Mouse (Mus musculus): ENCODE measurements at regions not wholly inside any gene's neighbourhood (a gene's known extent, or its start where the extent isn't known, plus 50 kb on each side); places are given as distances from the start of the nearest gene placed in this dataset.

DNA sequence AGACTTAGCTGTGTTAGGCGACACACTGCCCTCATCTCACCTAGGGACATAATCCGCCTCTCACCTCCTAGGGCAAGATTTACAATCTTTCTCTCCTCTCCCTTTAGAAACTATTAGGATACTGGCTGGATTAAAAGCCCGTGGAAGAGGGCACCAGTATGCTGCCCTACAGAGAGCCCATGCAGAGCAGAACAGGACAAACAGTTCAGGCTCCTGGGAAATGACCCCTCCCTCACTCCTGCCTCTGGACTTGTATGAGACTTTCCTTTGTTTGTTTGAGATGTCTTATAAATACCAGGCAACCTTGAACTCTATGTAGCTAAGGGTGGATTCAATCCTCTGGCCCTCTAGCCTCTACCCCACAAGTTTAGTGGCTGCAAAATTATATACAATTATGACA lies 81.8 kb upstream of the Barx2 start:
- Histone ChIP-seq H3K27me3 (ENCODE audit: insufficient read depth, low read length) (no peaks in the 10 kb centered on the region), H3K36me3 (replicated peaks; ENCODE audit: insufficient read depth, low read length) (no peaks in the 10 kb centered on the region), H3K27ac (ENCODE audit: low read depth) (no peak overlapping the region), H3K4me2 (ENCODE audit: low read depth, low read length) (no peak overlapping the region), H3K9ac (replicated peaks) (no peak overlapping the region), H3K4me3 (ENCODE audit: low read depth, low read length) (no peak overlapping the region), H3K9me3 (ENCODE audit: low read length) (no peaks in the 10 kb centered on the region), H3K4me1 (ENCODE audit: insufficient read depth) (peaks cover 16% of the 10 kb centered on the region)
- ATAC-seq (no peak), DNase-seq (no peak)
- 68% methylated on average over 3 of the region's 3 CpGs for WGBS (ENCODE audit: insufficient replicate concordance)
- TF ChIP-seq EP300 (IDR thresholded peaks at IDR 0.05; ENCODE audit: low read depth) (no peak), CTCF (IDR thresholded peaks at IDR 0.05; ENCODE audit: low read depth) (no peak)

DNA sequence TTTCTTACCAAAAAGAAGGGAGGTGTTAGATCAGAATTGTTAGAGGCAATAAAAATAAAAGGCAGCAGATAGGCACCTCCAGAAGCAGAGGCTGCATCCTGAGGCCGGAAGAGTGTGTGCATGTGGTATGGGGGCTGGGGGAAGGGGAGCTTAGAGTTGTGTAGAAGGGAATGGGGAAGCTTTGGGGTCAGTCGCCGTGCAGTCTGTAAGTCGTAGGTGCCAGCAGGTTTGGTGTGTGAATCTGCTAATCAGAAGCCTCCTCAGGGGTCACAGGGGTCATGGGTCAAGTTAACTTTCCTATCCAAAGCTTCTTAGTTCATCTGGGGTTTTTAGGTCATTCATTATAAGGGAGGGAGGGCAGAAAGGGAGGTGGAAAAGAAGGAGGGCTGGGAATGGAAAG lies 82.4 kb upstream of the Barx2 start:
- H3K27ac ChIP-seq (ENCODE audit: low read depth): peak overlapping the region; percentile 72; the same call in 1 of the 2 replicates
- H3K4me3 ChIP-seq (ENCODE audit: low read depth, low read length): no peak overlapping the region
- no peak overlapping the region for H3K9ac ChIP-seq (replicated peaks)
- 22% methylated on average over 4 of the region's 4 CpGs for WGBS (ENCODE audit: insufficient replicate concordance)
- H3K4me2 ChIP-seq (ENCODE audit: low read depth, low read length): no peak overlapping the region
- peaks cover 16% of the 10 kb centered on the region for H3K4me1 ChIP-seq (ENCODE audit: insufficient read depth)
- DNase-seq (no peak), ATAC-seq (no peak)
- no peaks in the 10 kb centered on the region for H3K27me3 ChIP-seq (ENCODE audit: insufficient read depth, low read length)
- no peaks in the 10 kb centered on the region for H3K9me3 ChIP-seq (ENCODE audit: low read length)
- no peaks in the 10 kb centered on the region for H3K36me3 ChIP-seq (replicated peaks; ENCODE audit: insufficient read depth, low read length)
- TF ChIP-seq CTCF (IDR thresholded peaks at IDR 0.05; ENCODE audit: low read depth) (no peak), EP300 (IDR thresholded peaks at IDR 0.05; ENCODE audit: low read depth) (no peak)

DNA sequence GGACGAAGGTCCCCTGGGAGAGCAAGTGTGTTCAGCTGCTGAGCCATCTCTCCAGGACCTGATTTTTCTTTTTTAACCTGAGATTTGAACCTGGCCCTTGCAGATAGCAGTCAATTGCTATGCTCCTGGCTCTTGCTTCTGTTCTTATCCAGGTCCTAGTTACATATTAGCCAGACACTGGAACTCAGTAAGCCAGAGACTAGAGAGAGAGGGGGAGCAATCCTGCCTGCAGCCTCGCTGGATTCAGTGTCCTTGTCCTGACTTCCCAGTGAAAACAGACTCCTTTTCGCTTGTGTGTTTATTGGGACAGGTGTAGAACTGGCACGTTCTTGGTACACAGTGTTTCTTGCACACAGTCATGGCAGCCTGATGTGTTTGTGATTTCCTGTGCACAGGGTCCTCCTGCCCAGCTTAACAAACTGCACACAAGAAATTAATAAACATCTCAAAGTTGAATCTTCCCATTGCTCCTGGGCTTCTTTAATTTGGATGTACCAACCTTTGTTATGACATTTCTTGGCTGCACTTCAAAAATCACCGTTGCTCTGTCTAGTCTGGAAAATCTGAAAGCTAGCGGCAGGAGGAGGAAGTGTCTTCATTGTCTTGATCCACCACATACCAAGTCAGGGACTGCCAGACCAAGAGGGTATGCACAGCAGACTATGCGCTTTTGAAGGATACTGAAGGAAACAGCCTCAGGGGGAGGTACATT lies 83.4 kb upstream of the Barx2 start:
- ATAC-seq (peak; percentile 78), DNase-seq (peak; percentile 19)
- H3K4me2 ChIP-seq (ENCODE audit: low read depth, low read length): no peak overlapping the region
- no peaks in the 10 kb centered on the region for H3K27me3 ChIP-seq (ENCODE audit: insufficient read depth, low read length)
- peaks cover 16% of the 10 kb centered on the region for H3K4me1 ChIP-seq (ENCODE audit: insufficient read depth)
- H3K9me3 ChIP-seq (ENCODE audit: low read length): no peaks in the 10 kb centered on the region
- peak overlapping the region; percentile 72 for H3K27ac ChIP-seq (ENCODE audit: low read depth)
- WGBS (ENCODE audit: insufficient replicate concordance): 33% methylated on average over 7 of the region's 7 CpGs
- no peaks in the 10 kb centered on the region for H3K36me3 ChIP-seq (replicated peaks; ENCODE audit: insufficient read depth, low read length)
- no peak for TF ChIP-seq EP300 (IDR thresholded peaks at IDR 0.05; ENCODE audit: low read depth)
- TF ChIP-seq CTCF (IDR thresholded peaks at IDR 0.05; ENCODE audit: low read depth): 0 out of 2 replicates have a peak, but pooled peaks have one; percentile 3
- no peak overlapping the region for H3K4me3 ChIP-seq (ENCODE audit: low read depth, low read length)
- H3K9ac ChIP-seq (replicated peaks): no peak overlapping the region

DNA sequence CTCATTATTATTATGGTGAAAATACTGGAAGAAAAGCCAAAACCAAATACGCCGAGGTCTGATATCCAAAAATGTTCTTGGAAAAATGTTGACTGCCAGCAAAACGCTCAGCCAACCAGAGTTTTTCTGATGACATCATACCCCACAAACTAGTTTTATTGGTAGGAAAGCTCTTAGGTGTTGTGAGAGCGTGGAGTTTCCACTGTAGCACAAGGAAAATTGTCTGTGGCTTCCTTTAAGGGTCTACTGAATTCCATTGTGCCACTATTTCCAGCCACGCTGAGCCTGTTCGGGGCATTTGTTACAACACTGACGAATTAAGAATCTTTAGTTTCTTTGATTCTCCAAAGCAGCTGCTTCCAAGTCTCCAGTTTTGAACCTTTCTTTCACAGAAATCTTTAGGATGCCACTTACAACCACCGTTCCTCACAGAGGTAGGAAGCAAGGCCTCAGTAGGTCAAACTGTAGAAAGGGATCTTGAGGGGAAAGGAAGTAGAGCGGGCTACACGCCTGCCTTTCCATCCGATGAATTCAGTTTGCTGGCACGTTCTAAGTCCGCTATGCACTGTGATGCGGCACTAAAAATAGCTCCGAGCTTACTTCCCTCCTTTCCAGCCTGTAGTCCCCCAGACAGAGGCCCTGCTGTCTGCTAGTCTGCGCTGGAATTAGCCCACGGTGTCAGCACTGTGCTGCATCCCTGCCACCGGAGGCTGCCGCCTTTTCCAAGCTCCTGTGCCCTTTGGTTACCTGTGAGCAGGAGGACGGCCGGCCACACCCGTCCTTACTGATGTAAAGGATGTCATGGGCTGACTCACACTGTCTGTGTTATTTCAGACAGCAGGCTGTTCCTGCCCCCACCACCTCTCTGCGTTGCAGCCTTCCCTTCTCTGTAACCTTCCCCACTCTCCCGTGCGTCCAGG lies 84.2 kb upstream of the Barx2 start:
- Histone ChIP-seq H3K4me3 (ENCODE audit: low read depth, low read length) (no peak overlapping the region), H3K36me3 (replicated peaks; ENCODE audit: insufficient read depth, low read length) (no peaks in the 10 kb centered on the region), H3K9me3 (ENCODE audit: low read length) (no peaks in the 10 kb centered on the region), H3K27me3 (ENCODE audit: insufficient read depth, low read length) (no peaks in the 10 kb centered on the region), H3K9ac (replicated peaks) (no peak overlapping the region), H3K4me1 (ENCODE audit: insufficient read depth) (peaks cover 16% of the 10 kb centered on the region), H3K27ac (ENCODE audit: low read depth) (peak overlapping the region; percentile 72), H3K4me2 (ENCODE audit: low read depth, low read length) (peak overlapping the region; percentile 15; the same call in 1 of the 2 replicates)
- 22% methylated on average over 25 of the region's 25 CpGs for WGBS (ENCODE audit: insufficient replicate concordance)
- TF ChIP-seq EP300 (IDR thresholded peaks at IDR 0.05; ENCODE audit: low read depth) (no peak), CTCF (IDR thresholded peaks at IDR 0.05; ENCODE audit: low read depth) (no peak)
- DNase-seq (peak; percentile 18), ATAC-seq (0 out of 2 replicates have a peak, but pooled peaks have one; percentile 6)

DNA sequence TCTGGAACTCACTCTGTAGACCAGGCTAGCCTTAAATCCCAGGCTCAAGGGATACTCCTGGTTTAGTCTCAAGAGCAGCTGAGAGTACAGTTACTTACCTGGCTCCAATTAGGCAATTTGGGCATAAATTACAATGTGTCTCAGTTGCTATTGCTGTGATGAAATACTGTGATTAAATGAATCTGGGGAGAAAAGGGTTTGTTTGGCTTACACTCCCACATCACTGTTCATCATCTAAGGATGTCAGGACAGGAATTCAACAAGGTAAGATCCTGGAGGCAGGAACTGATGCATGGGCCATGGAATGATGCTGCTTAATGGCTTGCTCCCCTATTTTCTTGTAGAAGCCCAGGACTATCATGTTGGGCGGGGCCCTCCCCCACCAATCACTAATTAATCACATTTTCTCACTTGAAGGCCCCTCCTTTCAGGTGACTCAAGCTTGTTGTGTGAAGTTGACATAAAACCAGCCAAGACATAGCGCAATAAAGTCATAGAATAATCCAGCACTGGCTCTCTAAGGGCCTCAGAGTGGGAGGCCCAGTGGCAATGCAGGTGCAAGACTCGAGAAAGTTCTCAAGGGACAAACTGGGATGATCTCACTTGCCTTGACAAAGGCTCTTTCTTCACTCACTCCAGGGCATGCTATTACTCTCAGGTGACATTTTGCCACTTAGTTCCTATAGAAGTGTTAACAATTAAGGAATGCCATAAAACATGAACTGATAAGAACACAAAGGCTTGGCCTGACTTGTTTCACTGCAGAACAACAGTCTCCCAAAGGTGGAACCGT lies 85.4 kb upstream of the Barx2 start:
- peaks cover 16% of the 10 kb centered on the region for H3K4me1 ChIP-seq (ENCODE audit: insufficient read depth)
- H3K36me3 ChIP-seq (replicated peaks; ENCODE audit: insufficient read depth, low read length): no peaks in the 10 kb centered on the region
- no peak overlapping the region for H3K4me2 ChIP-seq (ENCODE audit: low read depth, low read length)
- no peak for ATAC-seq
- 68% methylated on average over 4 of the region's 4 CpGs for WGBS (ENCODE audit: insufficient replicate concordance)
- no peak overlapping the region for H3K9ac ChIP-seq (replicated peaks)
- no peak for DNase-seq
- TF ChIP-seq CTCF (IDR thresholded peaks at IDR 0.05; ENCODE audit: low read depth): no peak
- TF ChIP-seq EP300 (IDR thresholded peaks at IDR 0.05; ENCODE audit: low read depth): no peak
- no peak overlapping the region for H3K4me3 ChIP-seq (ENCODE audit: low read depth, low read length)
- no peak overlapping the region for H3K27ac ChIP-seq (ENCODE audit: low read depth)
- no peaks in the 10 kb centered on the region for H3K27me3 ChIP-seq (ENCODE audit: insufficient read depth, low read length)
- no peaks in the 10 kb centered on the region for H3K9me3 ChIP-seq (ENCODE audit: low read length)
